Mouse (Mus musculus): ENCODE results near the gene Rpl36al. TPM values are rescaled to one million over a fixed set of nuclear protein-coding genes. Genes with fewer than 3 reads are reported as not detected.

Rpl36al gene
- polyA plus RNA-seq, 1 experiment from 2014 or later = 642 TPM

DNA sequence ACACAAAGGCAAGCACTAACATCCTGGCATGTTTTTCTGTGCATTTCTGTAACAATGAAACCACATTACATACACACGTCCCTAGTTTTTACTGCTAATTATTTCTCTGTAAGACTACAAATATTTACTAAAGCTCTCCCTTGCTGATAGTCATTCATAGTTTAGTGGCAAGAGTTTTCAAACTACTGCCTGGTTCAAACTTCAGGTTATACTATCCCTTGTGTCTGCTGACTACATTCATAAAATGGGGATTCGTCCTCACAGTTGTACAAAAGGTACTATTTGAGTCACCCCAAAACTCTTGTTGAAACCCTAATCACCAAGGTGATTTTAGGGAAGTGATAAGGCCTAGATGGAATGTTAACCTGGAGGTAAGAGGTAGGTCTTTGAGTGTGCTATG is 28.0 kb downstream of the Rpl36al start:
- WGBS = 88% methylated on average over 2 of the region's 2 CpGs
- Histone ChIP-seq H3K4me1 (ENCODE audit: control insufficient read depth, insufficient read depth, low read length) (peaks cover 6% of the 10 kb centered on the region; the same call in 1 of the 2 replicates), H3K4me3 (ENCODE audit: low read length) (no peak overlapping the region)

DNA sequence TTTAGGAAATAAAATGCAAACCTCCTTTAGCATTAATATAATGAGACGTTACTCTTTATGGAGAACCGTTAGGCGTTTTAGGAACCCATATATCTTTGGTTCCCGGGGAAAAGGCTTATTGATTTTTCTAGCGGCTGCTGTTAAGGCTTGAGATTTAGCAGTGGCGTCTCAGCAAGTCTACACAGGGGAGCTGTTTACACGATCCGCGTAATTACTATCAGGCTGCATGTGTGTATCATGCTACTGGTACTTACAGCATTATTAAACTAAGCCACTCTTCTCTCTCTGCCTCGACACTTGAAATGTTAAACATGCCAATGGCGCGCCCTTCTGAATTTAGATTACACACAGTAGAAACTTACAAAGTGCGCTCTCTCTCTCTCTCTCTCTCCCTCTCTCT is 33.8 kb downstream of the Rpl36al start:
- Histone ChIP-seq H3K9me3 (ENCODE audit: control insufficient read depth, low read length) (no peaks in the 10 kb centered on the region), H3K4me1 (ENCODE audit: control insufficient read depth, insufficient read depth, low read length) (no peaks in the 10 kb centered on the region), H3K4me3 (ENCODE audit: low read length) (no peak overlapping the region), H3K4me2 (replicated peaks; ENCODE audit: low read depth, low read length) (no peak overlapping the region), H3K9ac (ENCODE audit: low read depth, low read length) (no peak overlapping the region), H3K36me3 (ENCODE audit: control insufficient read depth, insufficient read depth, low read length) (no peaks in the 10 kb centered on the region), H3K27ac (ENCODE audit: low read depth, low read length) (no peak overlapping the region), H3K27me3 (ENCODE audit: control insufficient read depth, insufficient read depth, low read length) (no peaks in the 10 kb centered on the region)
- no peak for ATAC-seq (ENCODE audit: low FRiP score, low TSS enrichment)
- 83% methylated on average over 13 of the region's 13 CpGs for WGBS

More for the DNA sequence above, 28.0 kb downstream of the Rpl36al start:
- no peak for ATAC-seq (ENCODE audit: low FRiP score, low TSS enrichment)
- H3K36me3 ChIP-seq (ENCODE audit: control insufficient read depth, insufficient read depth, low read length) = peaks cover 15% of the 10 kb centered on the region
- H3K9ac ChIP-seq (ENCODE audit: low read depth, low read length) = no peak overlapping the region
- H3K4me2 ChIP-seq (replicated peaks; ENCODE audit: low read depth, low read length) = no peak overlapping the region
- no peak overlapping the region for H3K27ac ChIP-seq (ENCODE audit: low read depth, low read length)
- no peaks in the 10 kb centered on the region for H3K9me3 ChIP-seq (ENCODE audit: control insufficient read depth, low read length)
- H3K27me3 ChIP-seq (ENCODE audit: control insufficient read depth, insufficient read depth, low read length) = no peaks in the 10 kb centered on the region

DNA sequence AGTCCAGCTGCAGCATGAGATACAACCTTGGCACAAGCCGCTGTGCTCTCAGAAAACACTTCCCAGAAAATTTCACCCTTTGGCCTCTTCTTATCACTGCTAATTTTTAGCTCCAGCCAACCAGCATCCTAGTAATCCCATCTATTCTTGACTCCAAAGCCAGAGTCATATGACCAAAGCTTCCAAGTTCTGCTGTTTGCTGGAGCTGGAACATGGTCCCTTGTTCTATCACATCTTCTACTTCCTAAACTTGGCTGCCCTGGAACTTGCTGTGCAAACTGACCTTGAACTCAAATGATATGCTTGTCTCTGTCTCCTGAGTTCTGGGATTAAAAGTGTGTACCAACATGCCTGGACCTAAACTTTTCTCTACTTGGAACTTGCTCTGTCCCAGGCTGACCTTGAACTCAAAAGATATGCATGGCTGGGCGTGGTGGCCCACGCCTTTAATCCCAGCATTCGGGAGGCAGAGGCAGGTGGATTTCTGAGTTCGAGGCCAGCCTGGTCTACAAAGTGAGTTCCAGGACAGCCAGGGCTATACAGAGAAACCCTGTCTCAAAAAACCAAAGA is 36.6 kb downstream of the Rpl36al start:
- H3K4me3 ChIP-seq (ENCODE audit: low read length) = no peak overlapping the region
- ATAC-seq (ENCODE audit: low FRiP score, low TSS enrichment) = no peak
- no peaks in the 10 kb centered on the region for H3K9me3 ChIP-seq (ENCODE audit: control insufficient read depth, low read length)
- no peaks in the 10 kb centered on the region for H3K36me3 ChIP-seq (ENCODE audit: control insufficient read depth, insufficient read depth, low read length)
- no peak overlapping the region for H3K9ac ChIP-seq (ENCODE audit: low read depth, low read length)
- 91% methylated on average over 5 of the region's 5 CpGs for WGBS
- H3K27ac ChIP-seq (ENCODE audit: low read depth, low read length) = no peak overlapping the region
- H3K27me3 ChIP-seq (ENCODE audit: control insufficient read depth, insufficient read depth, low read length) = no peaks in the 10 kb centered on the region
- H3K4me1 ChIP-seq (ENCODE audit: control insufficient read depth, insufficient read depth, low read length) = no peaks in the 10 kb centered on the region
- H3K4me2 ChIP-seq (replicated peaks; ENCODE audit: low read depth, low read length) = no peak overlapping the region

DNA sequence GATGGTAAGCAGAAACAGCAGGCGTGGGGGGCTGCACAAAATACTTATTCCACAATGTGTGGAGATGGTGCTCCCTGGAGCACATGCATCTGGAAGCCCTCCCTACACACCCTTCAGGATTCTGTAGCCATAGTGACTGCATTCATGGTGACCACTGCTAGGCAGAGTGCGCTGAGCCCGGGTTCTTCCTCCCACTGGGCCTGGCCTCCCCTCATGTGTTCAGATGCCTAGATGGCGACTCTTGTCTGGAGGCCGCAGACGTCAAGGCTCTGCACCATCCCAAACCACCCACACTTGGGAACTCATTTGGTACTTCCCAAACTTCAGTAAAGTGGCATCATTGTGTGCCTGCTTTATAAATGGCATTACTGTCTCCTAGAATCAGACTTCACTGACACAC is 40.4 kb downstream of the Rpl36al start:
- Histone ChIP-seq H3K9ac (ENCODE audit: low read depth, low read length) (no peak overlapping the region), H3K36me3 (ENCODE audit: control insufficient read depth, insufficient read depth, low read length) (no peaks in the 10 kb centered on the region), H3K4me2 (replicated peaks; ENCODE audit: low read depth, low read length) (no peak overlapping the region), H3K27me3 (ENCODE audit: control insufficient read depth, insufficient read depth, low read length) (no peaks in the 10 kb centered on the region), H3K4me1 (ENCODE audit: control insufficient read depth, insufficient read depth, low read length) (no peaks in the 10 kb centered on the region), H3K27ac (ENCODE audit: low read depth, low read length) (no peak overlapping the region), H3K9me3 (ENCODE audit: control insufficient read depth, low read length) (no peaks in the 10 kb centered on the region), H3K4me3 (ENCODE audit: low read length) (no peak overlapping the region)
- 82% methylated on average over 6 of the region's 6 CpGs for WGBS
- no peak for ATAC-seq (ENCODE audit: low FRiP score, low TSS enrichment)

DNA sequence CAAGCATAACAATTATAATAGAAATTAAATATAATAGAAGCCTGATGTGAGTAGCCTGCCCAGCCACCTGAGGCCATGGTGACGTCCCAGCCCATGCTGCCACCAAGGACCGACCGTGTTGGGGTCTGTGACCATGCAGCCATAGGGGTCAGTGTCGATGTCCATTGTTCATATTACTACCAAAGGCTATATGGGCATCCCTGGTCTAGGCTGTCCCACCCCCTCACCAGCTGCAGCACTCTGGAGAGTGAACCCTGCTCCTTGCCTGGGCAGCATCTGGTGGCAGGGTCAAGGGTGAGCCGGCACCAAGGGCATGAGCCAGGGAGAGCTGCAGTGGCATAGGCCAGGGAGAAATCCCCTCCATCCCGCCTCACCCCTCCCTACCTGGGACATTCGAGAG is 44.0 kb downstream of the Rpl36al start:
- Histone ChIP-seq H3K4me2 (replicated peaks; ENCODE audit: low read depth, low read length) (no peak overlapping the region), H3K27me3 (ENCODE audit: control insufficient read depth, insufficient read depth, low read length) (no peaks in the 10 kb centered on the region)

DNA sequence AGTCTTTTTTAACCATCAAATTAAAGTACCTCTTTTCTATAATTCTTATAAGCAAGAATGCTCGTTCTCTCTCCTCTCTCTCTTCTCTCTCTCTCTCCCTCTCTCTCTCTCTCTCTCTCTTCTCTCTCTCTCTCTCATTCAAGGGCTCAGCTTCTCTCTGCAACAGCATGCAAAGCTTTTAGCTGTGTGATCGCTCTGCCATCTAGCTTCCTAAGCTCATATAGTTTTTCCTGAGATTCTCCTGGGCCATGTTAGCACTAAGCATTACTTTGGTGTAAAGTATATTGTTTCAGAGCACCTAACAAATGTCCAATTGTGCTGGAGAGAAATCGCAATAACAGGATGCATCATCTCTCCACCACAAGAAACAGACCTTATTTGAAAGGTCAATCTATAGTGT is 44.7 kb downstream of the Rpl36al start:
- WGBS = 90% methylated on average over 3 of the region's 3 CpGs
- no peaks in the 10 kb centered on the region for H3K9me3 ChIP-seq (ENCODE audit: control insufficient read depth, low read length)
- no peaks in the 10 kb centered on the region for H3K36me3 ChIP-seq (ENCODE audit: control insufficient read depth, insufficient read depth, low read length)
- no peak overlapping the region for H3K27ac ChIP-seq (ENCODE audit: low read depth, low read length)
- H3K9ac ChIP-seq (ENCODE audit: low read depth, low read length) = no peak overlapping the region
- no peak overlapping the region for H3K4me2 ChIP-seq (replicated peaks; ENCODE audit: low read depth, low read length)
- ATAC-seq (ENCODE audit: low FRiP score, low TSS enrichment) = no peak
- H3K27me3 ChIP-seq (ENCODE audit: control insufficient read depth, insufficient read depth, low read length) = no peaks in the 10 kb centered on the region
- no peaks in the 10 kb centered on the region for H3K4me1 ChIP-seq (ENCODE audit: control insufficient read depth, insufficient read depth, low read length)
- no peak overlapping the region for H3K4me3 ChIP-seq (ENCODE audit: low read length)

More for the DNA sequence above, 44.0 kb downstream of the Rpl36al start:
- Histone ChIP-seq H3K27ac (ENCODE audit: low read depth, low read length) (no peak overlapping the region), H3K9me3 (ENCODE audit: control insufficient read depth, low read length) (no peaks in the 10 kb centered on the region), H3K9ac (ENCODE audit: low read depth, low read length) (no peak overlapping the region), H3K4me1 (ENCODE audit: control insufficient read depth, insufficient read depth, low read length) (no peaks in the 10 kb centered on the region), H3K4me3 (ENCODE audit: low read length) (no peak overlapping the region), H3K36me3 (ENCODE audit: control insufficient read depth, insufficient read depth, low read length) (no peaks in the 10 kb centered on the region)
- 88% methylated on average over 7 of the region's 7 CpGs for WGBS
- peak; percentile 35; the same call in 1 of the 2 replicates for ATAC-seq (ENCODE audit: low FRiP score, low TSS enrichment)

Small RNA genes lying within 50 kb of the gene (microRNA-seq; reads per million reads assigned to microRNA genes)
- gene Gm47287 = not detected
- not detected for gene Gm47295

Other genes starting within 250 kb of the Rpl36al start
- 1,793 and 2,428 TPM in 2 replicates for gene Rps29, start 24.9 kb downstream of the Rpl36al start, polyA plus RNA-seq (2014; fragmentation: Nextera tagmentation; extraction: Ambion mirVana)
- gene Lrr1, start 15.3 kb downstream of the Rpl36al start, polyA plus RNA-seq (2014; fragmentation: Nextera tagmentation; extraction: Ambion mirVana) = 26.3 and 33.0 TPM in 2 replicates
- 44.1 and 56.4 TPM in 2 replicates for gene Mgat2, start 74 bp upstream of the Rpl36al start, polyA plus RNA-seq (2014; fragmentation: Nextera tagmentation; extraction: Ambion mirVana)
- 33.4 and 37.1 TPM in 2 replicates for gene Gm49383, start 13.0 kb upstream of the Rpl36al start, polyA plus RNA-seq (2014; fragmentation: Nextera tagmentation; extraction: Ambion mirVana)
- gene Dnaaf2, start 14.3 kb upstream of the Rpl36al start, polyA plus RNA-seq (2014; fragmentation: Nextera tagmentation; extraction: Ambion mirVana) = 8.6 and 10.5 TPM in 2 replicates
- gene Gm49384, start 20.2 kb upstream of the Rpl36al start, polyA plus RNA-seq (2014; fragmentation: Nextera tagmentation; extraction: Ambion mirVana) = 29.8 and 35.0 TPM in 2 replicates
- gene Pole2, start 44.1 kb upstream of the Rpl36al start, polyA plus RNA-seq (2014; fragmentation: Nextera tagmentation; extraction: Ambion mirVana) = 32.1 and 39.0 TPM in 2 replicates
- gene Klhdc1, start 57.1 kb upstream of the Rpl36al start, polyA plus RNA-seq (2014; fragmentation: Nextera tagmentation; extraction: Ambion mirVana) = 4.6 and 5.7 TPM in 2 replicates
- 161 and 174 TPM in 2 replicates for gene Klhdc2, start 112.6 kb upstream of the Rpl36al start, polyA plus RNA-seq (2014; fragmentation: Nextera tagmentation; extraction: Ambion mirVana)
- gene Nemf, start 173.1 kb upstream of the Rpl36al start, polyA plus RNA-seq (2014; fragmentation: Nextera tagmentation; extraction: Ambion mirVana) = 91.4 and 92.5 TPM in 2 replicates
- gene Arf6, start 188.1 kb upstream of the Rpl36al start, polyA plus RNA-seq (2014; fragmentation: Nextera tagmentation; extraction: Ambion mirVana) = 59.7 and 75.0 TPM in 2 replicates
- 1.3 and 2.9 TPM in 2 replicates for gene Gm9887, start 188.4 kb upstream of the Rpl36al start, polyA plus RNA-seq (2014; fragmentation: Nextera tagmentation; extraction: Ambion mirVana)

Measured in kidney, embryonic 14.5 days (tissue).